Mouse (Mus musculus) testis, postnatal 10 days (tissue): ENCODE results near the gene Zdhhc7.

Experiments used
- DNase-seq: peaks from one replicate; pipeline ENCODE4 v3.0.0; 2021; ENCODE audit warnings: low spot score

The Zdhhc7 gene

GRCm38 (mm10) chr8:120113758-120114255 lies 12.5 kb upstream of the Zdhhc7 start, which contains the start of gene 6430548M08Rik:
6430548M08Rik (plus strand) TSS chr8:120114152.
- peak; percentile 100 for DNase-seq

GRCm38 (mm10) chr8:120113306-120113705 lies 12.0 kb upstream of the Zdhhc7 start:
- peak; percentile 62 for DNase-seq

GRCm38 (mm10) chr8:120112535-120112934 lies 11.3 kb upstream of the Zdhhc7 start:
- no peak for DNase-seq

GRCm38 (mm10) chr8:120111382-120111781 lies 10.1 kb upstream of the Zdhhc7 start:
- DNase-seq: no peak

GRCm38 (mm10) chr8:120110966-120111365 lies 9.7 kb upstream of the Zdhhc7 start:
- DNase-seq: no peak

GRCm38 (mm10) chr8:120109149-120109548 lies 7.9 kb upstream of the Zdhhc7 start:
- no peak for DNase-seq

GRCm38 (mm10) chr8:120104721-120105272 lies 3.5 kb upstream of the Zdhhc7 start:
- peak; percentile 72 for DNase-seq

- no peak for DNase-seq
Measured at GRCm38 (mm10) chr8:120103916-120104315, 2.6 kb upstream of the Zdhhc7 start.

GRCm38 (mm10) chr8:120100388-120101067 lies 754 bp downstream of the Zdhhc7 start:
- no peak for DNase-seq

GRCm38 (mm10) chr8:120096486-120096885 lies 4.8 kb downstream of the Zdhhc7 start:
- DNase-seq: no peak

- no peak for DNase-seq
Measured at GRCm38 (mm10) chr8:120094801-120095200, 6.5 kb downstream of the Zdhhc7 start.

GRCm38 (mm10) chr8:120093103-120093502 lies 8.2 kb downstream of the Zdhhc7 start:
- no peak for DNase-seq

- no peak for DNase-seq
Measured at GRCm38 (mm10) chr8:120091032-120091431, 10.2 kb downstream of the Zdhhc7 start.

GRCm38 (mm10) chr8:120089511-120089910 lies 11.8 kb downstream of the Zdhhc7 start:
- no peak for DNase-seq

- DNase-seq: no peak
Measured at GRCm38 (mm10) chr8:120084783-120085182, 16.5 kb downstream of the Zdhhc7 start.

- DNase-seq: no peak
Measured at GRCm38 (mm10) chr8:120083261-120083660, 18.0 kb downstream of the Zdhhc7 start.

- no peak for DNase-seq
Measured at GRCm38 (mm10) chr8:120079361-120079760, 21.9 kb downstream of the Zdhhc7 start.

- peak; percentile 94 for DNase-seq
Measured at GRCm38 (mm10) chr8:120078080-120078479, 23.2 kb downstream of the Zdhhc7 start.

- no peak for DNase-seq
Measured at GRCm38 (mm10) chr8:120075347-120075746, 25.9 kb downstream of the Zdhhc7 start.

GRCm38 (mm10) chr8:120074516-120074915 lies 26.8 kb downstream of the Zdhhc7 start:
- no peak for DNase-seq

GRCm38 (mm10) chr8:120072827-120073226 lies 28.5 kb downstream of the Zdhhc7 start:
- peak; percentile 63 for DNase-seq

GRCm38 (mm10) chr8:120072259-120072658 lies 29.0 kb downstream of the Zdhhc7 start:
- no peak for DNase-seq

- DNase-seq: peak; percentile 90
Measured at GRCm38 (mm10) chr8:120071684-120072083, 29.6 kb downstream of the Zdhhc7 start.
